Mouse (Mus musculus) lung, adult 2 months (tissue): ENCODE measurements around the gene Mob3c.

Experiments
- CTCF ChIP-seq: fragments of 200-500 bp; IDR thresholded peaks from 2 replicates; pipeline ENCODE4 v1.5.1; 2011; ENCODE audit warnings: mild to moderate bottlenecking, low read length, control low read depth; ENCODE audit not compliant: insufficient read depth
- POLR2A ChIP-seq: fragments of 200-500 bp; IDR thresholded peaks from 2 replicates; pipeline ENCODE4 v1.6.1; 2011; ENCODE audit warnings: low read depth, mild to moderate bottlenecking, control low read depth, low read length, borderline replicate concordance; ENCODE audit errors: extremely low read depth

DNA sequence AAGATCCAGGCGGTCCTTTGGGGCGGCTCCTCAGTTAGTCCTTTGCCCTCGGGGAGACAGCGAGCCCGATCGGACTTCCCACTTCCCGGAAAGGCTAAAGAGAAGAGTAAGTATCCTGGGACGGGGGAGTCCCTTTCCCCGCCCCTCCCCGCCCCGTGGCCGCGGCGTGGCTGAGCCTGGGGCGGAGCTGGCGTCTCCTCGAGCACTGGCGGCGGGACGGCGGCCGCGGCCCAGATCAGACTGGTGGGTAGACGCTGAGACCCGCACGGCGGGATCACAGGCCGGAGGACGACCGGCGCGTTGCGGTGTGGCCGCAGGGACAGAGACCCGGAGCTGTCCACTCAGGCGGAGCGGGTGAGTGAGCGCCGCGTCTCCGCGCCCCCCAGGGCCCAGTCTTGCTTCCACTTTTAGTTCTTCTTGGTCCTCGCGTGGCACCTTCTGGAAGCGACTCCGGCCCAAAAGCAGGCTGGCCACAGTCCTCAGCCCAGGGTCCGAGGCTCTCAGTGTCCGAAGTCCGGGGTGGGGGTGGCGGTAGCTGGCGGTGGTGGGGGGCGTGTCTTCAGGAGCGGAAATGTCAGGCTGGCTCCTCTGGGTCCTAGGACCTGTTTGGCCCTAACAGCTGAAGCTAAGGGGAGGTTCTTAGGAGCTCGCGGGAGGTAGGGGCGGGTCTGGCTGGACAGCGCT is at the start of gene Mob3c:
- no peak for TF ChIP-seq CTCF
- TF ChIP-seq POLR2A, result peak; percentile 41; the same call in 1 of the 2 replicates
